Mouse (Mus musculus) embryonic facial prominence, embryonic 12.5 days (tissue): ENCODE results near the gene Slc25a39. TPM values are rescaled to one million over a fixed set of nuclear protein-coding genes. Genes with fewer than 3 reads are reported as not detected.

Experiments used
- ATAC-seq: fragments of 200-750 bp; cut with Nextera tagmentation; 2 replicates; pipeline ENCODE4 v1.8.0; 2017; ENCODE audit not compliant: insufficient number of reproducible peaks, insufficient read depth, low FRiP score, low TSS enrichment
- H3K27ac ChIP-seq: fragments of 300-500 bp; sonication (generic); 2 replicates; pipeline ENCODE4 v1.5.1; 2016; ENCODE audit warnings: mild to moderate bottlenecking
- H3K27me3 ChIP-seq: fragments of 300-500 bp; sonication (generic); 2 replicates; pipeline ENCODE4 v1.6.1; 2016; ENCODE audit warnings: mild to moderate bottlenecking, moderate library complexity
- H3K36me3 ChIP-seq: fragments of 300-500 bp; sonication (generic); 2 replicates; pipeline ENCODE4 v1.6.1; 2016; ENCODE audit warnings: mild to moderate bottlenecking
- H3K4me1 ChIP-seq: fragments of 300-500 bp; sonication (generic); 2 replicates; pipeline ENCODE4 v1.6.1; 2016
- H3K4me2 ChIP-seq: fragments of 300-500 bp; sonication (generic); replicated peaks from 2 replicates; pipeline ENCODE4 v1.6.1; 2016; ENCODE audit warnings: mild to moderate bottlenecking, moderate library complexity
- H3K4me3 ChIP-seq: fragments of 300-500 bp; sonication (generic); 2 replicates; pipeline ENCODE4 v1.5.1; 2016; ENCODE audit warnings: mild to moderate bottlenecking
- H3K9ac ChIP-seq: fragments of 300-500 bp; sonication (generic); 2 replicates; pipeline ENCODE4 v1.6.1; 2016; ENCODE audit warnings: mild to moderate bottlenecking, moderate library complexity
- H3K9me3 ChIP-seq: fragments of 300-500 bp; sonication (generic); 2 replicates; pipeline ENCODE4 v1.6.1; 2016; ENCODE audit warnings: mild to moderate bottlenecking, moderate library complexity
- WGBS: fragments of 180-500 bp; shearing (Covaris S2); methylation state at CpG from one replicate; pipeline ENCODE4 v1.1.7; 2016; 5-methylcytosine and 5-hydroxymethylcytosine counted together
- polyA plus RNA-seq: library from polyadenylated mRNA; unstranded; fragments of >200 nt; fragmentation: Nextera tagmentation; extraction: Ambion mirVana; gene quantifications from 2 replicates; pipeline ENCODE4 v1.2.1, GENCODE M21; 2016

Gene Slc25a39
- polyA plus RNA-seq = 188 and 189 TPM in 2 replicates

GRCm38 (mm10) chr11:102407834-102408215 is at the start of gene Slc25a39:
TSS of gene Slc25a39 (minus strand) at chr11:102407946.
- no peak for ATAC-seq
- Histone ChIP-seq H3K4me1 (peaks cover 28% of the 10 kb centered on the region), H3K9ac (peak within 1 kb of the TSS; percentile 85), H3K27me3 (no peaks in the 10 kb centered on the region), H3K4me3 (peak within 1 kb of the TSS; percentile 80), H3K36me3 (peaks cover 22% of the 10 kb centered on the region), H3K9me3 (no peaks in the 10 kb centered on the region), H3K4me2 (peak within 1 kb of the TSS; percentile 83), H3K27ac (peak within 1 kb of the TSS; percentile 87)
- under 1% methylated on average over 19 of the region's 19 CpGs for WGBS

GRCm38 (mm10) chr11:102455740-102456396 is 48.1 kb upstream of the Slc25a39 start:
- Histone ChIP-seq H3K4me3 (peak overlapping the region; percentile 54), H3K27me3 (peaks cover 27% of the 10 kb centered on the region), H3K27ac (0 out of 2 replicates have a peak overlapping the region, but pooled peaks have one; percentile 65), H3K9me3 (no peaks in the 10 kb centered on the region), H3K4me1 (peaks cover 19% of the 10 kb centered on the region), H3K9ac (peak overlapping the region; percentile 60), H3K36me3 (no peaks in the 10 kb centered on the region), H3K4me2 (peak overlapping the region; percentile 94)
- ATAC-seq = peak; percentile 74
- WGBS = under 1% methylated on average over 39 of the region's 40 CpGs

- Histone ChIP-seq H3K27me3 (peaks cover 35% of the 10 kb centered on the region), H3K4me2 (no peak overlapping the region), H3K27ac (no peak overlapping the region), H3K9me3 (no peaks in the 10 kb centered on the region), H3K36me3 (no peaks in the 10 kb centered on the region), H3K4me1 (peaks cover 29% of the 10 kb centered on the region), H3K9ac (no peak overlapping the region), H3K4me3 (no peak overlapping the region)
- 16% methylated on average over 10 of the region's 10 CpGs for WGBS
- no peak for ATAC-seq
Measured at GRCm38 (mm10) chr11:102453131-102453530, 45.4 kb upstream of the Slc25a39 start.

DNA sequence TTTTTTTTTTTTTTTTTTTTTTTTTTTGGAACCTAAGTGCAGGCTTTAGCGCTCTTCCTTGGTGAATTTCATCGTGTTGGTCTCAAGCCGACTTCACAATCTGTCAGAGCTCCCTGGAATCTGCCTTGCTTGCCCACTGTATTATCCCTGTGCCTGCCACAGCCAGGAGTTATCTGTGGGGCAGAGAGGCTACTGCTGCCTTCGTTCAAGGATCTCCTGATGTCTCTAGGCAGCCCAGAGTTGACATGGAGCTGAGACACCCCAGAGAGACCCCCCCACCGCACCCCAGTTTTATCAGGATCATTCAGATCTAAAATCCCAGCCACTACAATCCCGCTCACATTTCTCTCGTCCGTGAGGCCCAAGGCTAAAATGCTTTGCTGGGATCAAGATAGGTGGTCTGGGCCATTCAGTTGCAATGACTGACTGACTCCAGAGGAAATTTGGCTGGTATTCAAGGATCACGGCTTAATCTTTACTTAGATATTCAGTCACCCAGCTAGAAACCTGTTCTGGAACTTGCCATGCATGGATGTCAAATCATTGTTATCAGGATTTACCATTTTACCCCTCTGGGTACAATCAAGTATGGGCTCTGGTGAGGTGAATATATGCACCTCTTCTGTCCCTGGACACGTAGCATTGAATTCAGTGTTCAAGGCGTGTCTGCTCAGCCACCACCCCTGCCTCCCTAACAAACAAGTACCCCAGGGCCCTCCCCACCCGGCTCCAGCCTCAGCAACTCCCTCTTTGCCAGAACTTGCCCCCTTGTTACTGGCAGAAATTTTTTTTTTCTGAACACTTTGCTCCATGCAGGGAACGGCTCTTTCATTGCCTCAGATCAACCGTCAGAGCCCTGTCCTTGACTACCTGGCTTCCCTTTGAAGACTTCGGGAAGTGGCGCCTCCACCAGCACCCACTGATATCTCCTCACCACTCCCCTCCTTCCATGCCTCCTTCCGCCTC is 41.6 kb upstream of the Slc25a39 start:
- Histone ChIP-seq H3K36me3 (no peaks in the 10 kb centered on the region), H3K4me3 (no peak overlapping the region), H3K4me1 (peaks cover 35% of the 10 kb centered on the region), H3K9me3 (no peaks in the 10 kb centered on the region), H3K9ac (no peak overlapping the region), H3K4me2 (no peak overlapping the region), H3K27ac (no peak overlapping the region), H3K27me3 (peaks cover 20% of the 10 kb centered on the region)
- ATAC-seq = no peak
- 48% methylated on average over 17 of the region's 17 CpGs for WGBS

GRCm38 (mm10) chr11:102448327-102448726 is 40.6 kb upstream of the Slc25a39 start:
- WGBS = 16% methylated on average over 8 of the region's 8 CpGs
- no peak overlapping the region for H3K9ac ChIP-seq
- H3K4me2 ChIP-seq = 0 out of 2 replicates have a peak overlapping the region, but pooled peaks have one; percentile 91
- H3K27me3 ChIP-seq = peaks cover 18% of the 10 kb centered on the region
- H3K9me3 ChIP-seq = no peaks in the 10 kb centered on the region
- H3K4me3 ChIP-seq = no peak overlapping the region
- ATAC-seq = no peak
- peaks cover 6% of the 10 kb centered on the region; the same call in 1 of the 2 replicates for H3K36me3 ChIP-seq
- no peak overlapping the region for H3K27ac ChIP-seq
- H3K4me1 ChIP-seq = peaks cover 35% of the 10 kb centered on the region

DNA sequence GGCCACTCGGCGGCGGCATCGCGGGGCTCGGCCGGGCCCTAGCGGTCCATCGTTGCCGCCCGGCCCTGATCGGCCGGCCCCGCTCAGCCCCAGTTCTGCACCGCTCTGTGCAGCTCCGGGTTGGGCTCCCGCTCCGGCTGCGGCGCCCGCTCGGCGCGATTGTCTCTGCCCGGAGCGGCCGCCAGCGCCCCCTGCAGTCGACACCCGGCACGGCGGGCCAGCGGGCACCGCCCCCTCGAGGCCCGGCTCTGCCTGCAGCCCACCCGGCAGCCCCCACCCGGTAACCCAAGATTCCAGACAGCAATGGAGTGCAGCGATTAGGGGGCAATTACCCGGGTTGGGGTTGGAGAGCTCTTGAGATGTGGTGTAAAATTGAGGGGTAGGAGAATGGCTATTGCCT is 39.8 kb upstream of the Slc25a39 start, which contains the start of gene Fam171a2:
TSS of gene Fam171a2 (minus strand) at position 186 of the 400 bp plus-strand sequence.
- Histone ChIP-seq H3K27me3 (peaks cover 10% of the 10 kb centered on the region), H3K9ac (peak within 1 kb of the TSS; percentile 99), H3K4me1 (peaks cover 35% of the 10 kb centered on the region), H3K36me3 (peaks cover 12% of the 10 kb centered on the region), H3K4me3 (peak within 1 kb of the TSS; percentile 79), H3K27ac (peak within 1 kb of the TSS; percentile 97), H3K9me3 (no peaks in the 10 kb centered on the region), H3K4me2 (peak within 1 kb of the TSS; percentile 91)
- WGBS = under 1% methylated on average over 29 of the region's 40 CpGs
- ATAC-seq = peak; percentile 73

- Histone ChIP-seq H3K9ac (peak overlapping the region; percentile 99), H3K36me3 (peaks cover 17% of the 10 kb centered on the region), H3K9me3 (no peaks in the 10 kb centered on the region), H3K27ac (peak overlapping the region; percentile 97), H3K27me3 (peaks cover 10% of the 10 kb centered on the region), H3K4me3 (peak overlapping the region; percentile 79), H3K4me2 (peak overlapping the region; percentile 91), H3K4me1 (peaks cover 35% of the 10 kb centered on the region)
- ATAC-seq = peak; percentile 56
- under 1% methylated on average over 41 of the region's 49 CpGs for WGBS
Measured at GRCm38 (mm10) chr11:102446581-102447461, 39.1 kb upstream of the Slc25a39 start.

DNA sequence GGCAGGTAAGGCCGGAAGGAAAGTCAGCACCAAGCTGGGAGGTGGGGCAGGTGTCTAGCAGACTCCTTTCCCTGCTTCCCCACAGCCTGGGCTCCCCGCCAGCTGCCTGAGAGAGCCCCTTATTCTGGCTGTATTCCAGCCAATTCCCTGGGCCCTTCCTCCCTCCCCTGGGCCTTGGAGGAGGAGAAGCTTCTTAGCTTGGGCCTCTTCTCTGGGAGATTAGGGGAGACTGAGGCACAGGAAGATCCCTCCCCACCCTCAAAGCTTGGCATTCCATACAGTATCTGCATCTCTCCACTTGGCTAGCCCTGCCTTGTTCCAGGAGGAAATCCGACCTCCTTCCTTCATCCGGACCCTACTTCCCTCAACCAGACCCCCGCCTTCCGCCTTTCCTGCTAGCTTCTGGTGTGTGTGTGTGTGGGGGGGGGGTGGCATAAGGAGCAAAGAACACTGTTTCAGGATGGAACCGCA is 38.2 kb upstream of the Slc25a39 start:
- ATAC-seq = no peak
- H3K4me1 ChIP-seq = peaks cover 35% of the 10 kb centered on the region
- peak overlapping the region; percentile 97 for H3K27ac ChIP-seq

DNA sequence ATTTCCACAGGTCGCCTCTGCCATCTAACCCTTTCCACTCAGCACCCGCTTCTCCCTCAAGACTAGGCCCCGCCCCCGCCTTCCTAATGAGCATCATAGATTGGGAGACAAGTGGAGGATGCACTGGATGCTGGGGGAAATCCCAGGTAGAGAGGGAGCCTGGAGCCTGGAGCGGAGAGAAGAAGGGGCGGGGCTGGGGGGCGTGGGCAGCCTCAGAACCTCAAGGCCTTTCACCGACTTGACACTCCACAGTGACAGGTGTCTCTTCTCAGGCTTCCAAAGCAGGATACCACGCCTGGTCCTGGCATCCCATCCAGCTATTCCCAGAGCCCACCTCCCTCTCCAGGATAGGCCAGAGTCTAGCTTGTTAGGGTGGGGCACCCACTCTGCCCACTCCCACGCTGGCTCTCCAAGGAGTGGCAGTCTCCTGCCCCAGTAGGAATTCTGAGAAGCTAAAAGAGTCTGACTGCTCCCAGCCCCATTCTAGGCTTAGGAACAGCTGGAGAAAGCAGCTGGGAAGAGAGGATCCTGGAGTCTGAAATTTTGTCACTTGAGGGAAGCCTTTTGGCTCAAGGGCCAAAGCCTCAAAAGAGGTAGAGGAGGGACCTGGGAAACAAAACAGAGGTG is 37.6 kb upstream of the Slc25a39 start:
- H3K9ac ChIP-seq = peak overlapping the region; percentile 99
- peaks cover 35% of the 10 kb centered on the region for H3K4me1 ChIP-seq
- H3K4me3 ChIP-seq = peak overlapping the region; percentile 79
- WGBS = 14% methylated on average over 10 of the region's 10 CpGs
- peaks cover 31% of the 10 kb centered on the region for H3K36me3 ChIP-seq
- no peaks in the 10 kb centered on the region for H3K9me3 ChIP-seq
- H3K27ac ChIP-seq = peak overlapping the region; percentile 97
- H3K27me3 ChIP-seq = peaks cover 8% of the 10 kb centered on the region
- peak overlapping the region; percentile 91 for H3K4me2 ChIP-seq
- peak; percentile 12; the same call in 1 of the 2 replicates for ATAC-seq

More for the DNA sequence above, 38.2 kb upstream of the Slc25a39 start:
- Histone ChIP-seq H3K9me3 (no peaks in the 10 kb centered on the region), H3K36me3 (peaks cover 26% of the 10 kb centered on the region), H3K4me2 (peak overlapping the region; percentile 91), H3K27me3 (peaks cover 8% of the 10 kb centered on the region), H3K4me3 (peak overlapping the region; percentile 79), H3K9ac (peak overlapping the region; percentile 99)
- 6% methylated on average over 7 of the region's 7 CpGs for WGBS

DNA sequence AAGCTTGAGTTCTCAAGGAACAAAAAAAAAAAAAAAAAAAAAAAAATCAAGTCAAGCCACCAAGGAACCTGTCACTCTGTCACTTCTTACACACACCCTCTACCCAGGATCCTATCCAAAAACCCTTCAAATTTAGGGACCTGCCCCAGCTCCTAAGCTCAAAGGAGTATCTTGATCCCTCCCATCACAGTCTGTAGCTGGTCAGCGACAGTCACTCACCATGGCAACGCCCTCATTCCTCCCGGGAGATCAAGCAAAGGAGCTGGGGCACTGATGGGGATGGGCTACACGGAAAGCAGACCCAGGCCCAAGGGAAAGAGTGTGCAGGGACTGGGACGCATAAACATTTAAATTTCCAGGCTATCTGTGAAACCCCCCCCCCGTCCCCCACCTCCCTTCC is 37.0 kb upstream of the Slc25a39 start:
- no peaks in the 10 kb centered on the region for H3K9me3 ChIP-seq
- no peak for ATAC-seq
- H3K27me3 ChIP-seq = peaks cover 9% of the 10 kb centered on the region
- H3K4me1 ChIP-seq = peaks cover 35% of the 10 kb centered on the region
- WGBS = 9% methylated on average over 6 of the region's 6 CpGs
- H3K27ac ChIP-seq = peak overlapping the region; percentile 97; the same call in 1 of the 2 replicates
- H3K4me3 ChIP-seq = no peak overlapping the region
- H3K4me2 ChIP-seq = peak overlapping the region; percentile 91
- peaks cover 37% of the 10 kb centered on the region for H3K36me3 ChIP-seq
- no peak overlapping the region for H3K9ac ChIP-seq
